Mouse (Mus musculus): Measurements from ENCODE around the gene Extl1.

Gene Extl1

GRCm38 (mm10) chr4:134310656-134311055 lies 73.0 kb downstream of the Extl1 start:
- DNase-seq = no peak

- no peak for DNase-seq
These were observed 73.5 kb downstream of the Extl1 start for GRCm38 (mm10) chr4:134310106-134310505.

GRCm38 (mm10) chr4:134307367-134308072 lies 76.1 kb downstream of the Extl1 start:
- DNase-seq = peak; percentile 79

- DNase-seq = no peak
These were observed 76.7 kb downstream of the Extl1 start for GRCm38 (mm10) chr4:134306963-134307362.

Measured in right cerebral cortex, postnatal 4 days (tissue).